Mouse (Mus musculus): ENCODE data around the gene Spon1. TPM values are rescaled to one million over a fixed set of nuclear protein-coding genes. Genes with fewer than 3 reads are reported as not detected.

Spon1 gene
- total and polyA plus RNA-seq, 3 experiments: not detected

DNA sequence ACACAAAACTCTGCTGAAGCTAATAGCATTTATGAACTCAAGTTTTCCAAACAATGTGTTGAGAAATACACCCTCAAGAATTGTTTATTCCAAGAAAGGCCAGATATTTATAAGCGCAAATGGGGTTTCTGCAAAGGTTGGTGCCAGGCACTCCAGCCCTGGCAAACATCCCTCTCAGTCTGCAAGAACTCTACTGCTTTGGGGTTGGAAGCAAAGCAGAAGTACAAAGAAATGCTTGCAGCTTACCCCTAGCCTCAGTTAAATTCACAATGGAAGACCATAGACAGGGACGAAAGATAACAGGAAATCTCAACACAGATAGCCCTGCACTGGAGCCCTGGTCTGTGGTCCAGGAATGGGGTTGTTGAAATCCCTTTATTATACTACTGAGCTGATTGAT lies 135.7 kb downstream of the Spon1 start:
- Histone ChIP-seq H3K4me3 (ENCODE audit: control insufficient read depth in 1 of 2, insufficient read depth in 1 of 2, low read depth in 2 of 2, low read length in 2 of 2) (no peak overlapping the region), H3K79me2 (ENCODE audit: control insufficient read depth, insufficient read depth, low read length, poor library complexity) (no peaks in the 10 kb centered on the region), H3K9ac (ENCODE audit: control insufficient read depth, low read depth, low read length, poor library complexity, severe bottlenecking) (no peak overlapping the region), H3K9me3 (replicated peaks; ENCODE audit: insufficient read depth, low read length) (no peaks in the 10 kb centered on the region), H3K27me3 (ENCODE audit: control insufficient read depth in 1 of 2, insufficient read depth in 2 of 2, low read length in 2 of 2) (no peaks in the 10 kb centered on the region), H3K4me1 (ENCODE audit: control insufficient read depth in 1 of 2, insufficient read depth in 2 of 2, low read length in 2 of 2) (no peaks in the 10 kb centered on the region), H3K27ac (ENCODE audit: control insufficient read depth, low read depth, low read length) (no peak overlapping the region), H3K36me3 (ENCODE audit: control insufficient read depth in 1 of 2, insufficient read depth in 2 of 2, low read length in 2 of 2) (no peaks in the 10 kb centered on the region)
- no peak for DNase-seq (ENCODE audit: low read depth, low spot score)
- no peak for TF ChIP-seq TCF12 (IDR thresholded peaks at IDR 0.05; ENCODE audit: low read depth, low read length)
- no peak for TF ChIP-seq NRF1 (IDR thresholded peaks at IDR 0.05; ENCODE audit: insufficient read depth, low read depth, low read length, poor library complexity, severe bottlenecking)
- no peak for TF ChIP-seq GABPA (IDR thresholded peaks at IDR 0.05; ENCODE audit: low read depth, low read length)
- no peak for TF ChIP-seq MEF2A (IDR thresholded peaks at IDR 0.05; ENCODE audit: extremely low read depth, insufficient replicate concordance, low read depth, low read length, poor library complexity, severe bottlenecking)
- no peak for TF ChIP-seq HCFC1 (IDR thresholded peaks at IDR 0.05; ENCODE audit: low read depth, low read length)
- TF ChIP-seq ZMIZ1 (IDR thresholded peaks at IDR 0.05; ENCODE audit: low read depth, low read length): no peak
- no peak for TF ChIP-seq ZKSCAN1 (IDR thresholded peaks at IDR 0.05; ENCODE audit: low read depth, low read length)
- TF ChIP-seq ELF1 (IDR thresholded peaks at IDR 0.05; ENCODE audit: low read depth, low read length): no peak
- no peak for TF ChIP-seq NELFE (IDR thresholded peaks at IDR 0.05; ENCODE audit: low read depth, low read length)
- TF ChIP-seq MXI1 (IDR thresholded peaks at IDR 0.05; ENCODE audit: low read depth, low read length): no peak
- no peak for TF ChIP-seq CHD1 (IDR thresholded peaks at IDR 0.05; ENCODE audit: low read depth, low read length)
- TF ChIP-seq E2F4 (IDR thresholded peaks at IDR 0.05; ENCODE audit: borderline replicate concordance, low read depth, low read length): no peak
- no peak for TF ChIP-seq ZNF384 (IDR thresholded peaks at IDR 0.05; ENCODE audit: low read depth, low read length)
- TF ChIP-seq SMC3 (IDR thresholded peaks at IDR 0.05; ENCODE audit: low read depth, low read length): no peak
- TF ChIP-seq KAT2A (conservative IDR thresholded peaks at IDR 0.05; ENCODE audit: low read depth, low read length): no peak
- TF ChIP-seq JUND (IDR thresholded peaks at IDR 0.05; ENCODE audit: low read depth, low read length): no peak
- TF ChIP-seq POLR2A (IDR thresholded peaks at IDR 0.05; ENCODE audit: control insufficient read depth in 1 of 2, insufficient read depth in 1 of 2, low read depth in 1 of 2, low read length in 2 of 2, poor library complexity in 1 of 2): no peak
- no peak for TF ChIP-seq EP300 (IDR thresholded peaks at IDR 0.05; ENCODE audit: low read depth in 1 of 2, low read length in 2 of 2)

DNA sequence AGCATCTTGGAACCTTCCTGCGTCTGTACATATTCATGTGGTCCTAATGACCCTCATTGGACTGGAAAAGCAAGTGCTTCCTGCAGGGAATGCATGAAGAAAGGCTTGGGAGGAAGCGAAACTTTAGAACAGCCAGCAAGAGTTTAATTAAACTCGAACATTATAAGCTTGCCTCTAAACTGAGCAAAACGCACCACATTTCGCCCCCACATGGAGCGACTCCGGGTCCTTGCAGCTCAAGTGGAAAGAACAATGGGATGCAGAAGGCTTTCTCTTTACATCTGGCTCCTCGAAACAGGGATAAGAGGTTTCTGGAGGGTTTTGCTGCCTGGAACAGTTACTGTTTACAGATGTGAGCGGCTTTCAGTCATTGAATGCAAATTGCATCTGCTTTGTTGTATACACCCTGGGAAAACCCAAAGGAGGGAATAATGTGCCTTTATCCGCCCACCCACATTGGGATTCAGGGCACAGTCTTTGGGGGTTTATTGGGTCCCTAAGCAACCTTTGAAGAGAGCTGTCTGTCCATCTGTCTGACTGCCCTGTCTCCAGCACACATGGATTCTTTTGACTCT lies 136.2 kb downstream of the Spon1 start:
- DNase-seq (ENCODE audit: low read depth, low spot score): no peak
- no peaks in the 10 kb centered on the region for H3K9me3 ChIP-seq (replicated peaks; ENCODE audit: insufficient read depth, low read length)
- no peak for TF ChIP-seq TBP (IDR thresholded peaks at IDR 0.05; ENCODE audit: low read depth, low read length)
- no peak for TF ChIP-seq GABPA (IDR thresholded peaks at IDR 0.05; ENCODE audit: low read depth, low read length)
- no peak for TF ChIP-seq USF1 (IDR thresholded peaks at IDR 0.05; ENCODE audit: low read depth, low read length)
- no peak for TF ChIP-seq ZNF384 (IDR thresholded peaks at IDR 0.05; ENCODE audit: low read depth, low read length)

More for the DNA sequence above, 136.2 kb downstream of the Spon1 start:
- no peaks in the 10 kb centered on the region for H3K27me3 ChIP-seq (ENCODE audit: control insufficient read depth in 1 of 2, insufficient read depth in 2 of 2, low read length in 2 of 2)
- H3K36me3 ChIP-seq (ENCODE audit: control insufficient read depth in 1 of 2, insufficient read depth in 2 of 2, low read length in 2 of 2): no peaks in the 10 kb centered on the region
- H3K27ac ChIP-seq (ENCODE audit: control insufficient read depth, low read depth, low read length): no peak overlapping the region
- H3K4me3 ChIP-seq (ENCODE audit: control insufficient read depth in 1 of 2, insufficient read depth in 1 of 2, low read depth in 2 of 2, low read length in 2 of 2): no peak overlapping the region
- no peaks in the 10 kb centered on the region for H3K4me1 ChIP-seq (ENCODE audit: control insufficient read depth in 1 of 2, insufficient read depth in 2 of 2, low read length in 2 of 2)
- H3K79me2 ChIP-seq (ENCODE audit: control insufficient read depth, insufficient read depth, low read length, poor library complexity): no peaks in the 10 kb centered on the region
- H3K9ac ChIP-seq (ENCODE audit: control insufficient read depth, low read depth, low read length, poor library complexity, severe bottlenecking): no peak overlapping the region

Measured in MEL (cell line).